Mouse (Mus musculus) pancreas, adult 10 weeks (tissue): ENCODE measurements around the gene Olfr1434. TPM values are rescaled to one million over a fixed set of nuclear protein-coding genes. Genes with fewer than 3 reads are reported as not detected.

ENCODE experiments used
- polyA plus RNA-seq: library from polyadenylated mRNA; stranded (reverse); fragments of 350-450 nt; fragmentation: Illumina TruSeq; extraction: RNeasy Lipid Tissue Mini Kit (QIAGEN cat#74804); gene quantifications from one replicate; pipeline ENCODE4 v1.2.3, GENCODE M21; 2015; ENCODE audit warnings: low read depth, low replicate concordance; ENCODE audit not compliant: insufficient read depth

Olfr1434 gene
- not detected for polyA plus RNA-seq

DNA sequence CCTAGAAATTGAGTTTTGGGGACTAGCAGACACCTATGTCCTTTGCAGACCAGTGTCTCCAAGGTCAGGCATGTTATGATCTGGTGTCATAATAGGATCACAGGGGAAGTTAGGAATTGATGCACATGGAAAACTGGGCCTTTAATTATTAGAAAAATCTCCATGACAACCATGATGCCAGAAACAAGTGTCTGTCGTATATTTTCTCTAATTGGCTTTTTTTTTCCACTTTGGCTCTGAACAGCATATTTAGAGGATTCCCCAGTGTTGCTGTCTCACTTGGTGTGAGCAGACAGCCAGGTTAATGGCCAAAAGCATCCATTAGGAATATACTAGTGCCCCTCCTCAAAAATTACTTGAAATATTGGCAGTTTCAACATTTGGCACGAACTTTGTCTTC lies at the start of gene Olfr1434:
Gene Olfr1434, plus strand, starts transcription at position 301 of the 400 bp plus-strand sequence.

DNA sequence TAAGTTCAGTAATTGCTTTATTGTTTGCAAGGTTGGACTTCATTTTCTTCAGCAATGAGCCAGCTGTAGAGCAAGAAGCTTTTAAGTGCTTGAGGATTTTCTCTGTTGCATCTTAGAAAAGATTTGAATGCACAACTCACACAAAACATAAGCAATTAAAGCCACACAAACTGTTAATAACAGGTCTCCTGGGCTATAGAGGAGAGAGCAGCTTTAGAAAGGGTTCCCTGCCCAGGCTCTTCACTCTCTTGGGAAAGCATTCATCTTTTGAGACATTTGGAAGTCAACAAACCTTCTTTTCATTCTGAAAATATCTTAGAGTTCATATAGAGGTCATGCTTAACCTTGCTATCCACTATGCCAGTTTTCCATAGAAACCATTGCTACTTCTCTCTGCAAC lies 47.2 kb upstream of the Olfr1434 start, which contains the start of gene Olfr1432:
Gene Olfr1432, minus strand, starts transcription at position 101 of the 400 bp plus-strand sequence.

DNA sequence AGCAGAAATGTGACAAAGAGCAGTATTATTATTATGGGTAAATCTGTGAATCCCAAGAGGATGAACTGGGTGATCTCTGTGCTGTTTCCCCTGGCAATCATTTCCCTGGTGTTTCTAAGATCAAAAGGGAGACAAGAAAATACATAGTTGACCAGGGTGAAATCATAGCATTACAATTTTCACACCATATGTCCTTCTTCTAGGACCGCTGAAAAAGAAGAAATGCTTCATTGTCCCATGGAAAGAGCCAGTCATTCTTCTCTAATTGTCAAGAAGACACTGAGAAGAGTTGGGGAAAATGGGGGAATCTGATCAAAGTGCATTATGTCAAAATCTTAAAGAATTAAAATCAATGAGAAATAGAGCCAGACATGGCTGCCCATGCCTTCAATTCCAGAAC lies 38.1 kb upstream of the Olfr1434 start, which contains the start of gene Olfr262:
Gene Olfr262, minus strand, starts transcription at position 101 of the 400 bp plus-strand sequence.

DNA sequence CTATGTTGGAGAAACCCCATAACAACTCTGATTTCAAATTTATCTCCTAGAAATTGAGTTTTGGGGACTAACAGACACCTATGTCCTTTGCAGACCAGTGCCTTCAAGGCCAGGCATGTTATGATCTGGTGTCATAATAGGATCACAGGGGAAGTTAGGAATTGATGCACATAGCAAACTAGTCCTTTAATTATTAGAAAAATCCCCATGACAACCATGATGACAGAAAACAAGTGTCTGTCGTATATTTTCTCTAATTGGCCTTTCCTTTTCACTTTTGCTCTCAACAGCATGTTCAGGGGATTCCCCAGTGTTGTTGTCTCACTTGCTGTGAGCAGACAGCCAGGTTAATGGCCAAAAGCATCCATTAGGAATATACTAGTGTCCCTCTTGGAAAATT lies 18.9 kb upstream of the Olfr1434 start, which contains the start of gene Olfr235:
Gene Olfr235, plus strand, starts transcription at position 301 of the 400 bp plus-strand sequence.

DNA sequence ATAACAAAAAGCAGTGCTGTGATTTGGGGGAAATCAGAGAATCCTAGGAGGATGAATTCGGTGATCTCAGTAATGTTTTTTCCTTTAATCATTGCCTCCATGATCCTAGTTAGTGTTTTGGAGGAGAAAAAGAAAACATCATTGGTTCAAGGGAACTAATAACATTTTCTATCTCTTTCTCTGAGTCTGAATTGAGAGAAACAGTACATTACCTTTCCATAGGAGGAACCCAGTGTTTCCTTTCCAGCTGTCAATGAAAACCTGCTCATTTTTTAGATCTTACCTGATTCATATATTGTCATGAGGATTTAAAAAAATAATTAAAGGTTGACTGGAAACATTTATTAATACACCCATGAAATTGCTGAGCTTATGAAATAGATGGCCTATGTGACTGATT lies 19.4 kb downstream of the Olfr1434 start, which contains the start of gene Olfr1436:
Gene Olfr1436, minus strand, starts transcription at position 101 of the 400 bp plus-strand sequence.

DNA sequence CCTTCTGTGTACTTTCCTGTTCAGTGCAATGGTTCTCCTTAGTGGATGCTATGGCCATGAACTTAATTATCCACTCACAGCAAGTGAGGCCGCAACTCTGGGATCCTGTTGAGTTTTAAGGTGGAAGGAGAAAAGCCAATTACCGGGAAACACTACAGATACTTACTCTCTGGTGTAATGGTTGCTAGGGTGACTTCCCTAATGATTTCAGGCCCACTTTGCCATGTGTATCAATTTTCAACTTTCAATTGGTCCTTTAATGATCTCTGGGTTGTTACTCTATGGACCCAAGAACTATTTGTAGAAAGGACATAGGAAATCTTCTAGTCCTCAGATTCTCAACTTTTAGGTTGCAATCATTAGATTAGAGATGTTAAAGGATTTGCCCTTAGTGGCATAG lies 45.3 kb downstream of the Olfr1434 start, which contains the start of gene Olfr1437:
Gene Olfr1437, minus strand, starts transcription at position 101 of the 400 bp plus-strand sequence.

Other genes with a start within 250 kb of the Olfr1434 start
- not detected for gene Olfr1423, start 238.5 kb upstream of the Olfr1434 start, polyA plus RNA-seq
- not detected for gene Olfr1424, start 217.2 kb upstream of the Olfr1434 start, polyA plus RNA-seq
- not detected for gene Olfr1425, start 202.1 kb upstream of the Olfr1434 start, polyA plus RNA-seq
- not detected for gene Olfr1426, start 187.8 kb upstream of the Olfr1434 start, polyA plus RNA-seq
- not detected for gene Olfr1427, start 176.5 kb upstream of the Olfr1434 start, polyA plus RNA-seq
- not detected for gene Olfr1428, start 164.0 kb upstream of the Olfr1434 start, polyA plus RNA-seq
- gene Olfr76, start 156.7 kb upstream of the Olfr1434 start, polyA plus RNA-seq = not detected
- not detected for gene Olfr1555-ps1, start 109.7 kb upstream of the Olfr1434 start, polyA plus RNA-seq
- not detected for gene Olfr1431, start 79.2 kb upstream of the Olfr1434 start, polyA plus RNA-seq
- gene Olfr1432, start 47.3 kb upstream of the Olfr1434 start, polyA plus RNA-seq = not detected
- not detected for gene Olfr262, start 38.2 kb upstream of the Olfr1434 start, polyA plus RNA-seq
- gene Olfr235, start 18.8 kb upstream of the Olfr1434 start, polyA plus RNA-seq = not detected
- gene Olfr1436, start 19.3 kb downstream of the Olfr1434 start, polyA plus RNA-seq = not detected
- gene Olfr1437, start 45.2 kb downstream of the Olfr1434 start, polyA plus RNA-seq = not detected
- not detected for gene Olfr1438-ps1, start 56.1 kb downstream of the Olfr1434 start, polyA plus RNA-seq
- gene Olfr1440, start 107.4 kb downstream of the Olfr1434 start, polyA plus RNA-seq = not detected
- not detected for gene Olfr1441, start 137.6 kb downstream of the Olfr1434 start, polyA plus RNA-seq
- gene Pfpl, start 148.1 kb downstream of the Olfr1434 start, polyA plus RNA-seq = not detected
- 3.8 TPM for gene Mpeg1, start 180.9 kb downstream of the Olfr1434 start, polyA plus RNA-seq
- 5.9 TPM for gene Dtx4, start 221.6 kb downstream of the Olfr1434 start, polyA plus RNA-seq